Mouse (Mus musculus): ENCODE data around the gene Defb28. TPM values are rescaled to one million over a fixed set of nuclear protein-coding genes. Genes with fewer than 3 reads are reported as not detected.

Defb28 gene
- polyA plus RNA-seq, 1 experiment from 2014 or later, result not detected

GRCm38 (mm10) chr2:152498020-152498419, 20.0 kb upstream of the Defb28 start:
- H3K27me3 ChIP-seq (ENCODE audit: control insufficient read depth, insufficient read depth, low read length), result no peaks in the 10 kb centered on the region
- H3K4me3 ChIP-seq (ENCODE audit: low read depth, low read length), result no peak overlapping the region
- ATAC-seq (ENCODE audit: low FRiP score) (no peak), DNase-seq (ENCODE audit: low spot score) (no peak)
- no peaks in the 10 kb centered on the region for H3K4me1 ChIP-seq (replicated peaks; ENCODE audit: control insufficient read depth, insufficient read depth, low read length)
- no peak overlapping the region for H3K27ac ChIP-seq (ENCODE audit: low read depth, low read length)
- no peaks in the 10 kb centered on the region for H3K36me3 ChIP-seq (ENCODE audit: control insufficient read depth, insufficient read depth, low read length)
- no peak overlapping the region for H3K4me2 ChIP-seq (replicated peaks; ENCODE audit: low read depth, low read length)
- H3K9ac ChIP-seq (ENCODE audit: low read depth, low read length), result no peak overlapping the region
- no peaks in the 10 kb centered on the region for H3K9me3 ChIP-seq (ENCODE audit: control insufficient read depth, low read length)
- WGBS, result 84% methylated on average over 6 of the region's 6 CpGs

- ATAC-seq (ENCODE audit: low FRiP score) (no peak), DNase-seq (ENCODE audit: low spot score) (no peak)
- no peaks in the 10 kb centered on the region for H3K27me3 ChIP-seq (ENCODE audit: control insufficient read depth, insufficient read depth, low read length)
- no peaks in the 10 kb centered on the region for H3K4me1 ChIP-seq (replicated peaks; ENCODE audit: control insufficient read depth, insufficient read depth, low read length)
- no peaks in the 10 kb centered on the region for H3K9me3 ChIP-seq (ENCODE audit: control insufficient read depth, low read length)
- WGBS, result 82% methylated on average over 7 of the region's 7 CpGs
- H3K4me2 ChIP-seq (replicated peaks; ENCODE audit: low read depth, low read length), result no peak overlapping the region
- no peak overlapping the region for H3K9ac ChIP-seq (ENCODE audit: low read depth, low read length)
- no peak overlapping the region for H3K27ac ChIP-seq (ENCODE audit: low read depth, low read length)
- H3K36me3 ChIP-seq (ENCODE audit: control insufficient read depth, insufficient read depth, low read length), result no peaks in the 10 kb centered on the region
- H3K4me3 ChIP-seq (ENCODE audit: low read depth, low read length), result no peak overlapping the region
Measured at GRCm38 (mm10) chr2:152500204-152500862, 17.7 kb upstream of the Defb28 start.

DNA sequence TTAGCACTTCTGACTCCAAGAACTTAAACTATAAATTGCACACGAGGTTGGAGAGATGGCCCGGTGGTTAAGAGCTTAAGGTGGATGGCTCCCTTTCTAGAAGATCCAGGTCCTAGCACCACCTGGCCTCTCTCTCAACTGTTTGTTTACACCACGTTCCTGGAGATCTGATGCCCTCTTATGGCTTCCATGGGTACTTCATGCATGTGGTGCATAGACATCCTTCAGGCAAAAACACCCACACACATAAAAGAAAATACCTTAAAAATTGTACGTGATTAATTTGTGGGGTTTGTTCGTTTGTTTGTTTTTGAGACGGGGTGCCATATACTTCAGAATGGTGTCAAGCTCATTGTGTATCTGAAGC, 17.2 kb upstream of the Defb28 start:
- no peak overlapping the region for H3K4me2 ChIP-seq (replicated peaks; ENCODE audit: low read depth, low read length)
- no peak for DNase-seq (ENCODE audit: low spot score)
- WGBS, result 82% methylated on average over 6 of the region's 6 CpGs
- H3K9me3 ChIP-seq (ENCODE audit: control insufficient read depth, low read length), result no peaks in the 10 kb centered on the region
- no peaks in the 10 kb centered on the region for H3K27me3 ChIP-seq (ENCODE audit: control insufficient read depth, insufficient read depth, low read length)
- no peak overlapping the region for H3K4me3 ChIP-seq (ENCODE audit: low read depth, low read length)
- ATAC-seq (ENCODE audit: low FRiP score), result no peak
- no peaks in the 10 kb centered on the region for H3K4me1 ChIP-seq (replicated peaks; ENCODE audit: control insufficient read depth, insufficient read depth, low read length)
- no peak overlapping the region for H3K27ac ChIP-seq (ENCODE audit: low read depth, low read length)
- no peaks in the 10 kb centered on the region for H3K36me3 ChIP-seq (ENCODE audit: control insufficient read depth, insufficient read depth, low read length)
- no peak overlapping the region for H3K9ac ChIP-seq (ENCODE audit: low read depth, low read length)

GRCm38 (mm10) chr2:152503950-152504349, 14.1 kb upstream of the Defb28 start:
- ATAC-seq (ENCODE audit: low FRiP score), result no peak
- Histone ChIP-seq H3K27me3 (ENCODE audit: control insufficient read depth, insufficient read depth, low read length) (no peaks in the 10 kb centered on the region), H3K27ac (ENCODE audit: low read depth, low read length) (no peak overlapping the region), H3K36me3 (ENCODE audit: control insufficient read depth, insufficient read depth, low read length) (no peaks in the 10 kb centered on the region), H3K4me3 (ENCODE audit: low read depth, low read length) (no peak overlapping the region), H3K9ac (ENCODE audit: low read depth, low read length) (no peak overlapping the region), H3K4me1 (replicated peaks; ENCODE audit: control insufficient read depth, insufficient read depth, low read length) (no peaks in the 10 kb centered on the region), H3K4me2 (replicated peaks; ENCODE audit: low read depth, low read length) (no peak overlapping the region), H3K9me3 (ENCODE audit: control insufficient read depth, low read length) (no peaks in the 10 kb centered on the region)
- 89% methylated on average over 2 of the region's 2 CpGs for WGBS
- DNase-seq (ENCODE audit: low spot score), result no peak

DNA sequence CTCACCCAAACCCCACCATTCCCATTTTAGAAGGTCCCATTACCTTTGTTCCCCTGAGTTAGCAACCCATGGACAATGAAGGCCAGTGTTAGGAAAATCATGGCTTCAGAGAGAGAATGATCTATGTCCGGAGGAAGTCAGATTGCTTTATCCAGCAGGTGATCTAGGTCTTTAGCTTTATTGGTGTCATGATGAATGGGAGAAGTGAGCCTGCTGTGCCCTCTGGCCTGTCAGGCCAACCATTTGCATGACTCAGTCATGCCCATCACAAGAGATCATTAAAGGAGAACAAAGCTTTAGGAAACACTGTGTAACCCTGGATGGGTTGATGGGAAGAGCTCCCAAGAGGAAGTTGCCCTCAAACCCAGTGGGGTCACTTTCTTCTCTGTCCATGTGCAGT, 6.5 kb upstream of the Defb28 start, which contains the start of gene Defb26:
Defb26 (minus strand) TSS at position 101 of the 400 bp plus-strand sequence.
- Histone ChIP-seq H3K4me3 (ENCODE audit: low read depth, low read length) (no peak within 1 kb of the TSS), H3K4me1 (replicated peaks; ENCODE audit: control insufficient read depth, insufficient read depth, low read length) (no peaks in the 10 kb centered on the region), H3K27ac (ENCODE audit: low read depth, low read length) (no peak within 1 kb of the TSS), H3K4me2 (replicated peaks; ENCODE audit: low read depth, low read length) (no peak within 1 kb of the TSS), H3K9ac (ENCODE audit: low read depth, low read length) (no peak within 1 kb of the TSS), H3K9me3 (ENCODE audit: control insufficient read depth, low read length) (no peaks in the 10 kb centered on the region), H3K36me3 (ENCODE audit: control insufficient read depth, insufficient read depth, low read length) (no peaks in the 10 kb centered on the region), H3K27me3 (ENCODE audit: control insufficient read depth, insufficient read depth, low read length) (no peaks in the 10 kb centered on the region)
- WGBS, result 50% methylated on average over 1 of the region's 1 CpGs
- DNase-seq (ENCODE audit: low spot score) (no peak), ATAC-seq (ENCODE audit: low FRiP score) (no peak)

GRCm38 (mm10) chr2:152516084-152516483, 2.0 kb upstream of the Defb28 start:
- Histone ChIP-seq H3K4me3 (ENCODE audit: low read depth, low read length) (no peak overlapping the region), H3K4me1 (replicated peaks; ENCODE audit: control insufficient read depth, insufficient read depth, low read length) (no peaks in the 10 kb centered on the region), H3K9me3 (ENCODE audit: control insufficient read depth, low read length) (no peaks in the 10 kb centered on the region), H3K27ac (ENCODE audit: low read depth, low read length) (no peak overlapping the region), H3K9ac (ENCODE audit: low read depth, low read length) (no peak overlapping the region), H3K27me3 (ENCODE audit: control insufficient read depth, insufficient read depth, low read length) (no peaks in the 10 kb centered on the region), H3K36me3 (ENCODE audit: control insufficient read depth, insufficient read depth, low read length) (no peaks in the 10 kb centered on the region), H3K4me2 (replicated peaks; ENCODE audit: low read depth, low read length) (no peak overlapping the region)
- no peak for DNase-seq (ENCODE audit: low spot score)
- ATAC-seq (ENCODE audit: low FRiP score), result no peak
- WGBS, result 84% methylated on average over 4 of the region's 4 CpGs

- Histone ChIP-seq H3K27me3 (ENCODE audit: control insufficient read depth, insufficient read depth, low read length) (no peaks in the 10 kb centered on the region), H3K4me3 (ENCODE audit: low read depth, low read length) (no peak within 1 kb of the TSS), H3K9me3 (ENCODE audit: control insufficient read depth, low read length) (no peaks in the 10 kb centered on the region), H3K9ac (ENCODE audit: low read depth, low read length) (no peak within 1 kb of the TSS), H3K27ac (ENCODE audit: low read depth, low read length) (no peak within 1 kb of the TSS), H3K4me1 (replicated peaks; ENCODE audit: control insufficient read depth, insufficient read depth, low read length) (no peaks in the 10 kb centered on the region), H3K36me3 (ENCODE audit: control insufficient read depth, insufficient read depth, low read length) (no peaks in the 10 kb centered on the region), H3K4me2 (replicated peaks; ENCODE audit: low read depth, low read length) (no peak within 1 kb of the TSS)
- DNase-seq (ENCODE audit: low spot score) (no peak), ATAC-seq (ENCODE audit: low FRiP score) (no peak)
- WGBS, result 61% methylated on average over 13 of the region's 13 CpGs
Measured at GRCm38 (mm10) chr2:152539944-152540710, 22.1 kb downstream of the Defb28 start, which contains the start of gene Defb29. TSS of gene Defb29 (minus strand) at chr2:152540098.

DNA sequence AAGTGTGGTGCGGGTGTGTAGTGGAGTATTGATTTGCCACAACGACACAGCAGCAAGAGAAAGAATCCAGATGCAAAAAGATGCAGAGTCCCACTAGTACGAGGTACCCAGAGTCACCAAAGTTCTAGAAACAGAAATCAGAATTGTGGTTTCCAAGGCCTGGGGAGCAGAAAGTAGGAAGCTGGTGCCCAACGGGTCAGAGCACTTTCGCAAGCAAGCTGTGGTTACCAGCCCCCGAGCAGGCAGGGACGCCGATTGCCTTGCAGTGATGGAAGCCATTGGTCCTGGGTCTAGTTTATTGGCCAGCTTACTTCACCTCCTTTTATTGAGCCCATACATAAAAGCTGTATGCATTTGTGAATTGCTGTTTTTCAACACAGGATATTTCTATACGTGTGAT, 23.9 kb downstream of the Defb28 start:
- Histone ChIP-seq H3K4me1 (replicated peaks; ENCODE audit: control insufficient read depth, insufficient read depth, low read length) (no peaks in the 10 kb centered on the region), H3K27me3 (ENCODE audit: control insufficient read depth, insufficient read depth, low read length) (no peaks in the 10 kb centered on the region), H3K36me3 (ENCODE audit: control insufficient read depth, insufficient read depth, low read length) (no peaks in the 10 kb centered on the region), H3K4me2 (replicated peaks; ENCODE audit: low read depth, low read length) (no peak overlapping the region), H3K9ac (ENCODE audit: low read depth, low read length) (no peak overlapping the region), H3K4me3 (ENCODE audit: low read depth, low read length) (no peak overlapping the region), H3K9me3 (ENCODE audit: control insufficient read depth, low read length) (no peaks in the 10 kb centered on the region), H3K27ac (ENCODE audit: low read depth, low read length) (no peak overlapping the region)
- DNase-seq (ENCODE audit: low spot score) (no peak), ATAC-seq (ENCODE audit: low FRiP score) (no peak)
- 88% methylated on average over 9 of the region's 9 CpGs for WGBS

- Histone ChIP-seq H3K9me3 (ENCODE audit: control insufficient read depth, low read length) (no peaks in the 10 kb centered on the region), H3K4me3 (ENCODE audit: low read depth, low read length) (no peak overlapping the region), H3K36me3 (ENCODE audit: control insufficient read depth, insufficient read depth, low read length) (no peaks in the 10 kb centered on the region), H3K27ac (ENCODE audit: low read depth, low read length) (no peak overlapping the region), H3K4me1 (replicated peaks; ENCODE audit: control insufficient read depth, insufficient read depth, low read length) (no peaks in the 10 kb centered on the region), H3K27me3 (ENCODE audit: control insufficient read depth, insufficient read depth, low read length) (no peaks in the 10 kb centered on the region), H3K9ac (ENCODE audit: low read depth, low read length) (no peak overlapping the region), H3K4me2 (replicated peaks; ENCODE audit: low read depth, low read length) (no peak overlapping the region)
- WGBS, result 70% methylated on average over 2 of the region's 2 CpGs
- ATAC-seq (ENCODE audit: low FRiP score) (no peak), DNase-seq (ENCODE audit: low spot score) (no peak)
Measured at GRCm38 (mm10) chr2:152542897-152543296, 24.8 kb downstream of the Defb28 start.
